In the genomic region with DNA sequence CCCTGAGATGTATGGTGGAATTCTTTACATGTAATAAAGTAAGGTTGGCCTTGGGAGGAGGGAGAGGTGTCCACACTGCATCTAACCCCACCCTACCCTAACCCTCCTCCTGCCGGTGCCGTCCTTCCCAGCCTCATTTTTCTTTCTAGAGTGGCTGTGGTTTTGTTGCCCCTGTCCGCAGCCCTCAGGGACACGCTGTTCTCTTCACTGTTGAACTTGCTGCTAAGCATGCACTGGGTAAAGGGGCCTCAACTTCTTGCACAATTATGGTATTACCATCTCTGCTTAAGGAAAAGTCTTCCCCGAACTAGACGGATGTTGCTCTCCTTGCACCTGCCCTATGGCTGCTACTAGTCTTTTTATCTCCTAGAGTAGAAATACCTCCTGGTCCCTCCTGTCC, we compare ENCODE assay signal across 10 mouse cellular contexts.
DNase-seq lines count a peak whose midpoint lies in the region; ATAC-seq and TF ChIP-seq lines count a peak whose summit lies in the region.
"Had no signal": no experiment of that assay in that cellular context is flagged by ENCODE, and none has a peak within 500 bp of the region (broad histone marks: within the 10 kb centered on the region; RNA-seq: fewer than 3 reads in every experiment).

No protein-coding gene starts in this region.

- peak overlapping the region; percentile 65 for H3K4me3 ChIP-seq in kidney, embryonic 15.5 days (replicated peaks)
- H3K4me3 ChIP-seq in forebrain, embryonic 13.5 days: peak overlapping the region; percentile 53; the same call in 1 of the 2 replicates
- peak overlapping the region; percentile 55 for H3K4me3 ChIP-seq in limb, embryonic 14.5 days (replicated peaks; ENCODE audit: low read length)
- H3K4me3 ChIP-seq in myocyte: peak overlapping the region; percentile 25

- no peaks in the 10 kb centered on the region for H3K79me2 ChIP-seq in myocyte (ENCODE audit: control insufficient read depth, insufficient read depth)

- no peak for ATAC-seq in kidney, embryonic 15.5 days (replicated peaks; ENCODE audit: low FRiP score)
- ATAC-seq in forebrain, embryonic 13.5 days: no peak
- no peak for ATAC-seq in limb, embryonic 14.5 days (ENCODE audit: low FRiP score, low read depth)

- peaks cover 15% of the 10 kb centered on the region for H3K4me1 ChIP-seq in kidney, embryonic 15.5 days
- peaks cover 9% of the 10 kb centered on the region; the same call in 1 of the 2 replicates for H3K4me1 ChIP-seq in forebrain, embryonic 13.5 days
- no peaks in the 10 kb centered on the region for H3K4me1 ChIP-seq in limb, embryonic 14.5 days (ENCODE audit: control insufficient read depth, insufficient read depth, low read length)

- peak overlapping the region; percentile 93 for H3K4me2 ChIP-seq in kidney, embryonic 15.5 days
- H3K4me2 ChIP-seq in forebrain, embryonic 13.5 days: peak overlapping the region; percentile 83
- peak overlapping the region; percentile 83 for H3K4me2 ChIP-seq in limb, embryonic 14.5 days (replicated peaks; ENCODE audit: low read depth, low read length, severe bottlenecking)
- peak overlapping the region; percentile 87 for H3K4me2 ChIP-seq in myocyte (ENCODE audit: low read depth)

- H3ac ChIP-seq in myocyte (ENCODE audit: control insufficient read depth, insufficient read length): no peak overlapping the region

- DNase-seq in kidney, postnatal 4 days: no peak
- no peak for DNase-seq in limb, embryonic 14.5 days (ENCODE audit: low spot score)
- DNase-seq in spleen, adult 18-20 months: no peak
- DNase-seq in layer of hippocampus, adult 11-12 months (ENCODE audit: low spot score): no peak
- no peak for DNase-seq in cerebellum, adult 8-10 months
- DNase-seq: right cerebral cortex, postnatal 25 days had no signal

- 40% methylated on average over 6 of the region's 6 CpGs for WGBS in kidney, embryonic 15.5 days
- 42% methylated on average over 6 of the region's 6 CpGs for WGBS in forebrain, embryonic 13.5 days
- 46% methylated on average over 6 of the region's 6 CpGs for WGBS in limb, embryonic 14.5 days

- TF ChIP-seq POLR2A in limb, embryonic 14.5 days (IDR thresholded peaks at IDR 0.05; ENCODE audit: borderline replicate concordance, extremely low read depth, insufficient read depth, insufficient read length): no peak
- TF ChIP-seq POLR2A in myocyte (IDR thresholded peaks at IDR 0.05; ENCODE audit: insufficient read length, low read depth): no peak

- no peak overlapping the region for H3K9ac ChIP-seq in kidney, embryonic 15.5 days
- H3K9ac ChIP-seq in forebrain, embryonic 13.5 days: no peak overlapping the region
- no peak overlapping the region for H3K9ac ChIP-seq in limb, embryonic 14.5 days (ENCODE audit: low read depth, low read length, severe bottlenecking)

- no peak overlapping the region for H3K27ac ChIP-seq in kidney, embryonic 15.5 days
- H3K27ac ChIP-seq in forebrain, embryonic 13.5 days: no peak overlapping the region
- H3K27ac ChIP-seq in limb, embryonic 14.5 days (replicated peaks; ENCODE audit: low read depth, low read length): no peak overlapping the region
- H3K27ac ChIP-seq: left cerebral cortex, adult 2 months had no signal

- no peaks in the 10 kb centered on the region for H3K36me3 ChIP-seq in kidney, embryonic 15.5 days
- H3K36me3 ChIP-seq in forebrain, embryonic 13.5 days (ENCODE audit: poor library complexity, severe bottlenecking): no peaks in the 10 kb centered on the region
- no peaks in the 10 kb centered on the region for H3K36me3 ChIP-seq in limb, embryonic 14.5 days (ENCODE audit: control insufficient read depth, insufficient read depth, low read length)
- no peaks in the 10 kb centered on the region for H3K36me3 ChIP-seq in myocyte (ENCODE audit: control insufficient read depth, insufficient read depth)

- no peaks in the 10 kb centered on the region for H3K27me3 ChIP-seq in kidney, embryonic 15.5 days
- peaks cover 19% of the 10 kb centered on the region for H3K27me3 ChIP-seq in forebrain, embryonic 13.5 days
- H3K27me3 ChIP-seq in limb, embryonic 14.5 days (ENCODE audit: control insufficient read depth, insufficient read depth, low read length): no peaks in the 10 kb centered on the region
- H3K27me3 ChIP-seq in myocyte (ENCODE audit: control insufficient read depth, insufficient read depth, insufficient read length): no peaks in the 10 kb centered on the region

- H3K9me3 ChIP-seq in kidney, embryonic 15.5 days (replicated peaks): no peaks in the 10 kb centered on the region
- H3K9me3 ChIP-seq in forebrain, embryonic 13.5 days (replicated peaks): no peaks in the 10 kb centered on the region
- no peaks in the 10 kb centered on the region for H3K9me3 ChIP-seq in limb, embryonic 14.5 days (ENCODE audit: control insufficient read depth, low read length)

TF ChIP-seq in myocyte, 11 proteins besides CTCF, POLR2A, EP300 and RAD21:
- TF ChIP-seq SRF (IDR thresholded peaks at IDR 0.05; ENCODE audit: control insufficient read depth, insufficient read length, low read depth) (no peak), POLR2AphosphoS2 (IDR thresholded peaks at IDR 0.05; ENCODE audit: insufficient read length, low read depth) (no peak), TCF12 (IDR thresholded peaks at IDR 0.05; ENCODE audit: insufficient read depth, poor library complexity, severe bottlenecking) (no peak), MYOG (IDR thresholded peaks at IDR 0.05; ENCODE audit: control insufficient read depth in 1 of 3, insufficient read depth in 1 of 3, insufficient read length in 2 of 3, low read depth in 2 of 3) (no peak), MYOD1 (IDR thresholded peaks at IDR 0.05; ENCODE audit: control insufficient read depth in 1 of 3, insufficient read length in 2 of 3, low read depth in 2 of 3) (no peak), MAX (IDR thresholded peaks at IDR 0.05; ENCODE audit: low read depth) (no peak), REST (IDR thresholded peaks at IDR 0.05; ENCODE audit: insufficient read depth, insufficient read length) (no peak), TCF3 (IDR thresholded peaks at IDR 0.05; ENCODE audit: insufficient read length, low read depth) (no peak), E2F4 (IDR thresholded peaks at IDR 0.05; ENCODE audit: insufficient read depth) (no peak), CEBPB (IDR thresholded peaks at IDR 0.05; ENCODE audit: insufficient read depth, poor library complexity, severe bottlenecking) (no peak), USF1 (IDR thresholded peaks at IDR 0.05; ENCODE audit: low read depth) (no peak)
